Mouse (Mus musculus) cerebellum, postnatal 4 days (tissue): ENCODE measurements at regions not wholly inside any gene's neighbourhood (a gene's known extent, or its start where the extent isn't known, plus 50 kb on each side); places are given as distances from the start of the nearest gene placed in this dataset.

Experiments used
- DNase-seq, 2 experiments: peaks; one replicate each; pipeline ENCODE4 v3.0.0; 2022; ENCODE audit warnings: low spot score in 2 of 2, mixed read lengths in 1 of 2

DNA sequence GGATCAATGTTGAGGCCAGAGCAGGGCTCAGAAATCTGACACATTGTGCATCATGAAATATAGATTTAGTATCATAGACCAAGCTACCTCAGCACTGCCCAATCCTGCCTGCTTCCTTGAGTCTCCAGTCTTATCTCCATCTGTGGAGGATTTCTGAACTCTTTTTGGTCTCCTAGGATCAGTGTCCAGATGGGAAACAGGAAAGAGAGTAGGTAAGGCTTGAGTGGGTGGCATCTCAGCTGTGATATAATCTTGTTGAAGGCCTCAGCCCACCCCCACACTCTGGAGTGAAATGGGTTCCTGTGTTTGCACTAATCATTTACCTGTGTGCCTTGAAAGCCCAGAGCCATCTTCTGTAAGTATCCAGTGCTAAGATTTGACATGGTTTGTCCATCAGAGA, 74.3 kb upstream of the Aff3 start:
- no peak for DNase-seq

DNA sequence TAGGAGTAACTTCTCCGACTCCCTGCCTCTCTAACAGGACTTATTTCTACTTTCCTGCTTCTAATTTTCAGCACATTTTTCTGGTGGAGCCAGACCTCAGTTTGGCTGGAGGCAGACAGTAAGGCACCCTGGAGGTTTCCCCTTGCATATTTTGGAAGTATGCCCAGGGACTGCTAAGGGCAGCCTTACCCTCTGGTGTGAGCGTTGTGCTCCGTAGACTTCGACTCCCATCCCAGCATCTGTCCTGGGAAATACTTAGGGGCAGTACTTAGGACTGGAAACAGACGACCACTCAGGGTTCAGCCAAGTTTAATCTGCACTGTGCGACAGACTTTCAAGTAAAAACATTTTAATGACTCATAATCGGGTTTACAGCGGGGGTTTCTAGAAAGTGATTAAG, 71.0 kb upstream of the Aff3 start:
- DNase-seq, result no peak

- no peak for DNase-seq
These were observed 68.4 kb upstream of the Aff3 start for GRCm38 (mm10) chr1:38733201-38733600.

DNA sequence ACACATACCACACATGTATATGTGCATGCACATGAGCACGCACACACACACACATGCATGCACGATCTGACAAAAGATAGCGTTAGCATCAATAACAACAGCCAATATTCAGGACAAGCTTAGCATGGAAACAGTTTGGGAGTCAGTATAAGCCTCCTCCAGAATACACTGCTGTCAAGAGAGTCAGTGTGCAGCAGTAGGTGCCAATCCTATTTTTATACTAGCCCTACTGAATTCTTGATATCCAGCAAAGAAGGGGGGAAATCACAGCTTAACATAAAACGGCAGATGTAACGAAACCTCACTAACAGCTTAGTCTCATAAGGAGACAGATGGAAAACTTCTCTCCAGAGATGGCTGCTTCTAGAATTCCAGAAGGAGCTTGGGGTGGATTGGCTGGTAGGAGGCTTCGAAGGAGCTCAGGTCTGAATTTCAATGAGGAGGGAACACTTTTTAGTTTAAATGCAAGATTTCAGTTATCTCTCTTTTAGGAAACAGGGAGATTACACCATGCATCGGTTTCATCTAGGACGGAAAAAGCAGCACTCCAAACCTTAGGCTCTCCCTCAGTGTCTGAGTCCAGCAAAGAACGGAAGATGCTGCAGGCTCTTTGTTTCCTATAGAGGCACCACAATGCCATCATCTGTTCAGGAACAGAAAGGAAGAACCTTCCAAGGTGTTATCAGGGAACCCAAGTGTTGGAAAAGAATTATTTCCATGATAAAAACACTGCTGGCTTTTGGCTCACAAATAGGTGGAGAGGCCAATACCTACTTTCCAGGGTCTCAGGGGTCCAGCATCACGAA, 65.4 kb upstream of the Aff3 start:
- no peak for DNase-seq

DNA sequence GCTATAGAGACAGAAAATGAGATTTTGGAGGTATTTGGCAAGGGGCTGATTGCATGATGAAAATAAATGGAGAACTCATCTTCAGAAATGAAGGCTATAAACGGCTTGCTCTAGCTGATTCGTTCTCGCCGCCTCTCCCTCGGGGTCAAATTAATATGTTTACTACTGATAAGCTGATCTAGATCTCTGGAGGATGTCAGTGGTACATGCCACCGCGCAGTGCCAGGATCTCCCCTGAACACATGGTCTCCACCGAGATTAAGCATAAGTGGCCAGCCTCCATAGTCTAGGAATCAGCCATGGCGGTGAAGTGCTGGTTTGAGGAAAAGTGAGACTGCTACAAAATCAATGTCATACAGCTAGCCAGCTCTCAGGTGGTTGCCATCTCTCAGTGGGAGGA, 61.0 kb upstream of the Aff3 start:
- DNase-seq, result no peak

- DNase-seq, result no peak
These were observed 59.9 kb upstream of the Aff3 start for GRCm38 (mm10) chr1:38724631-38725030.

- DNase-seq, result no peak
These were observed 57.4 kb upstream of the Aff3 start for GRCm38 (mm10) chr1:38722155-38722554.

DNA sequence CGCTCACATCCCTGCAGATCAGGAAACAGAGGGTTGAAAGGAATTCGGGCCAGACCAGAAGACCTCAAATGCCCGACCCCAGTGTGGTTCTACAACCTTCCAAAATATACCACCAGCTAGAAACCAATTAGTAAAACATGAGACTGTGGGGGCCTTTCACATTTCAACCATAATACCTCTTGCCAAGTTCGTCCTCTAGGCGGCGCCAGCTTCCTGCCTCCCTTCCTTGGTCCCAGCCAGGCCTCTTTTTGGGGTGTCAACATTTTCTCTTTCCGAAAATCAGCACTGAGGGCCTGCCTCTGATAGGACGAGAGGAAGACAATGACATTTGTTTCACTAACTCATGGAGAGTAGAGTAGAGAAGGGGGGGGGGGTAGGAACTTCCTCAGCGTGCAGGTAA, 55.5 kb upstream of the Aff3 start:
- DNase-seq, result peak in 1 of 2 experiments; percentile 25

- no peak for DNase-seq
These were observed 50.9 kb upstream of the Aff3 start for GRCm38 (mm10) chr1:38715621-38716020.
